In genomic region chr7:89796351-89796801, GRCm38 (mm10) we compare ENCODE assay signal across 12 mouse cellular contexts.
A peak's percentile ranks its signal among the peaks of the same experiment; 100 is the strongest.
DNase-seq lines count a peak whose midpoint lies in the region; ATAC-seq lines count a peak whose summit lies in the region.
"Had no signal": no experiment of that assay in that cellular context is flagged by ENCODE, and none has a peak within 500 bp of the region (broad histone marks: within the 10 kb centered on the region; RNA-seq: fewer than 3 reads in every experiment).

No protein-coding gene starts in this region.

- no peak overlapping the region for H3K4me3 ChIP-seq in hindbrain, embryonic 12.5 days
- no peak overlapping the region for H3K4me3 ChIP-seq in heart, embryonic 11.5 days (ENCODE audit: low read depth, low read length)
- H3K4me3 ChIP-seq: heart, embryonic 15.5 days had no signal

- peaks cover 18% of the 10 kb centered on the region for H3K4me1 ChIP-seq in hindbrain, embryonic 12.5 days
- H3K4me1 ChIP-seq in heart, embryonic 11.5 days (ENCODE audit: control insufficient read depth, insufficient read depth, low read length), result no peaks in the 10 kb centered on the region
- H3K4me1 ChIP-seq: heart, embryonic 15.5 days had no signal

- no peak overlapping the region for H3K4me2 ChIP-seq in hindbrain, embryonic 12.5 days (replicated peaks)
- no peak overlapping the region for H3K4me2 ChIP-seq in heart, embryonic 11.5 days
- H3K4me2 ChIP-seq: heart, embryonic 15.5 days; liver, embryonic 11.5 days had no signal

- H3K27ac ChIP-seq in hindbrain, embryonic 12.5 days, result no peak overlapping the region
- H3K27ac ChIP-seq in heart, embryonic 11.5 days (ENCODE audit: low read depth, low read length), result no peak overlapping the region
- H3K27ac ChIP-seq: heart, embryonic 15.5 days; macrophage had no signal

- 14% methylated on average over 6 of the region's 6 CpGs for WGBS in hindbrain, embryonic 12.5 days
- 37% methylated on average over 6 of the region's 6 CpGs for WGBS in heart, embryonic 11.5 days (ENCODE audit: insufficient replicate concordance)

- peak; percentile 6 for DNase-seq in layer of hippocampus, adult 9-11 months
- DNase-seq in layer of hippocampus, adult 18-20 months (ENCODE audit: low spot score in 2 of 2), result no peak
- DNase-seq in cerebellum, adult 9-10 months, result peak; percentile 85
- peak; percentile 29 for DNase-seq in neural tube, embryonic 10.5 days (ENCODE audit: extremely low spot score, low spot score)
- DNase-seq in ovary, postnatal 14 days (ENCODE audit: low spot score), result no peak
- DNase-seq: kidney, postnatal 14 days had no signal

- ATAC-seq in hindbrain, embryonic 12.5 days (ENCODE audit: low FRiP score), result peak; percentile 72
- no peak for ATAC-seq in heart, embryonic 11.5 days (replicated peaks; ENCODE audit: insufficient number of reproducible peaks, low FRiP score, low TSS enrichment)
- no peak for ATAC-seq in granulocyte monocyte progenitor cell, adult 5-6 weeks (replicated peaks; ENCODE audit: poor library complexity, severe bottlenecking)

- no peaks in the 10 kb centered on the region for H3K36me3 ChIP-seq in hindbrain, embryonic 12.5 days
- H3K36me3 ChIP-seq in heart, embryonic 11.5 days (ENCODE audit: control insufficient read depth, insufficient read depth, low read length), result no peaks in the 10 kb centered on the region
- H3K36me3 ChIP-seq: heart, embryonic 15.5 days had no signal

- no peaks in the 10 kb centered on the region for H3K9me3 ChIP-seq in hindbrain, embryonic 12.5 days (replicated peaks)
- no peaks in the 10 kb centered on the region for H3K9me3 ChIP-seq in heart, embryonic 11.5 days (replicated peaks; ENCODE audit: control insufficient read depth, low read length)
- H3K9me3 ChIP-seq: heart, embryonic 15.5 days had no signal

- H3K27me3 ChIP-seq in hindbrain, embryonic 12.5 days, result no peaks in the 10 kb centered on the region
- H3K27me3 ChIP-seq in heart, embryonic 11.5 days (ENCODE audit: control insufficient read depth, insufficient read depth, low read length), result no peaks in the 10 kb centered on the region
- H3K27me3 ChIP-seq: heart, embryonic 15.5 days had no signal

- H3K9ac ChIP-seq in hindbrain, embryonic 12.5 days, result no peak overlapping the region
- H3K9ac ChIP-seq in heart, embryonic 11.5 days (ENCODE audit: low read depth, low read length), result no peak overlapping the region
- H3K9ac ChIP-seq: heart, embryonic 15.5 days had no signal

Comparison
In these comparisons a context has a peak if more than half of its experiments do, and no peak if none do; other contexts are left out.
1. DNase-seq: peak in layer of hippocampus, adult 9-11 months (single experiment), cerebellum, adult 9-10 months (single experiment) and neural tube, embryonic 10.5 days (single experiment); none in layer of hippocampus, adult 18-20 months (0 of 2) and ovary, postnatal 14 days (single experiment).